8 mouse cellular contexts compared by ENCODE assay signal in the genomic region with DNA sequence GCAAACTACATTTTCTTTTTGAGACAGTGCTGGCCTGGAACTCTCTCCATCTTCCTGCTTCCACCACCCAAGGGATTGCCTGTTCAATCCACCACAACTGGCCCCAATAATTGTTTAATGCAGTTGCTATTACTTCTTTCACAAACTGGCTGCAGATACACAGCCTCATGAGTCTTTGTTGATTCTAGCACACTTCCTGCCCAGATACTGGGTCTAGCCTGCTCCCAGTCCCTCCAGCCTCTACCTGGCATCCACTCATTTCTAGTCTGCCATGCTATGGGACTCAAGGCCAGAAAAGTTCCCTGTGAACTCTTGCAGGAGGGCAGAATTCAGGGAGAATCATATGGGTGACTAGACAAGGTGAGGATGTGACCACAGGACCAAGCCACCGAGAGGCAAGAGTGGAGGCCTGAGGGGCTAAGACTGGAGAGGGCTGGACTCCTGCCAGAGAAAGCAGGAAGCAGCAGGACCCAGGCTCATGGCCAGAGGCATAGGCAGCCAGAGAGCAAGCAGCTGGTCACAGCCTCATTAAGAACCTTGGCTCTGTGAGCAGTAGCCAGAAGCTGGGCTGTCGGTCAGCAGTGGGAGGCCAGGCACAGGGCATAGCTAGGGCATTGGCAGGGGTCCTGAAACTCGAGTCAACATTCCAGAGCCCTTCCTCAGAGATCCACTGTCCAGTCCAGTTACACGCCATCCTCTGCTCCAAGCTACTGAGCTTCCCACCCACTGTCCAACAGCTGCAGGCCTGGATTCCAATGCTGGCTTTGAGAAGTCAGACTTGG. TPM values are rescaled to one million over a fixed set of nuclear protein-coding genes. Genes with fewer than 3 reads are reported as not detected.
DNase-seq lines count a peak whose midpoint lies in the region; ATAC-seq and TF ChIP-seq lines count a peak whose summit lies in the region.

No protein-coding gene starts in this region.

- no peak overlapping the region for H3K4me2 ChIP-seq in forebrain, postnatal 0 days (ENCODE audit: low read depth)
- no peak overlapping the region for H3K4me2 ChIP-seq in forebrain, embryonic 11.5 days (ENCODE audit: low read depth, low read length, severe bottlenecking)
- H3K4me2 ChIP-seq in intestine, embryonic 16.5 days (ENCODE audit: low read depth, low read length): no peak overlapping the region
- H3K4me2 ChIP-seq in neural tube, embryonic 14.5 days (ENCODE audit: low read depth, low read length): no peak overlapping the region

- H3K9ac ChIP-seq in forebrain, postnatal 0 days: no peak overlapping the region
- H3K9ac ChIP-seq in forebrain, embryonic 11.5 days (ENCODE audit: low read length): no peak overlapping the region
- H3K9ac ChIP-seq in intestine, embryonic 16.5 days (ENCODE audit: low read depth, low read length): no peak overlapping the region
- no peak overlapping the region for H3K9ac ChIP-seq in neural tube, embryonic 14.5 days (replicated peaks; ENCODE audit: low read depth, low read length)

- no peak for DNase-seq in forebrain, postnatal 0 days
- no peak for DNase-seq in forebrain, embryonic 11.5 days (ENCODE audit: low spot score)
- DNase-seq in adrenal gland, postnatal 25 days: peak; percentile 25
- peak; percentile 29 for DNase-seq in liver

- no peak overlapping the region for H3K4me3 ChIP-seq in forebrain, postnatal 0 days (ENCODE audit: low read depth, low read length)
- no peak overlapping the region for H3K4me3 ChIP-seq in forebrain, embryonic 11.5 days (ENCODE audit: low read depth, low read length)
- no peak overlapping the region for H3K4me3 ChIP-seq in intestine, embryonic 16.5 days (ENCODE audit: low read length)
- no peak overlapping the region for H3K4me3 ChIP-seq in neural tube, embryonic 14.5 days (ENCODE audit: low read depth, low read length)

- WGBS in forebrain, postnatal 0 days: 44% methylated on average over 4 of the region's 4 CpGs
- 63% methylated on average over 4 of the region's 4 CpGs for WGBS in forebrain, embryonic 11.5 days
- whole genome bisulfite sequencing in intestine, embryonic 16.5 days: 39% methylated on average over 4 of the region's 4 CpGs
- WGBS in neural tube, embryonic 14.5 days: 44% methylated on average over 4 of the region's 4 CpGs

- H3K36me3 ChIP-seq in forebrain, postnatal 0 days (ENCODE audit: insufficient read depth): no peaks in the 10 kb centered on the region
- no peaks in the 10 kb centered on the region for H3K36me3 ChIP-seq in forebrain, embryonic 11.5 days (ENCODE audit: control insufficient read depth, insufficient read depth, low read length)
- no peaks in the 10 kb centered on the region for H3K36me3 ChIP-seq in intestine, embryonic 16.5 days (ENCODE audit: control insufficient read depth, insufficient read depth, low read length)
- H3K36me3 ChIP-seq in neural tube, embryonic 14.5 days (ENCODE audit: control insufficient read depth, insufficient read depth, low read length): no peaks in the 10 kb centered on the region

- H3K9me3 ChIP-seq in forebrain, postnatal 0 days (ENCODE audit: low read length): no peaks in the 10 kb centered on the region
- no peaks in the 10 kb centered on the region for H3K9me3 ChIP-seq in forebrain, embryonic 11.5 days (ENCODE audit: control insufficient read depth, low read length)
- H3K9me3 ChIP-seq in intestine, embryonic 16.5 days (ENCODE audit: control insufficient read depth, low read length): no peaks in the 10 kb centered on the region
- no peaks in the 10 kb centered on the region for H3K9me3 ChIP-seq in neural tube, embryonic 14.5 days (ENCODE audit: control insufficient read depth, low read length)

- H3K27me3 ChIP-seq in forebrain, postnatal 0 days (ENCODE audit: insufficient read depth, low read length): no peaks in the 10 kb centered on the region
- no peaks in the 10 kb centered on the region for H3K27me3 ChIP-seq in forebrain, embryonic 11.5 days (ENCODE audit: control insufficient read depth, insufficient read depth, low read length)
- H3K27me3 ChIP-seq in intestine, embryonic 16.5 days (replicated peaks; ENCODE audit: control insufficient read depth, insufficient read depth, low read length): no peaks in the 10 kb centered on the region
- no peaks in the 10 kb centered on the region for H3K27me3 ChIP-seq in neural tube, embryonic 14.5 days (ENCODE audit: control insufficient read depth, insufficient read depth, low read length)

- no peaks in the 10 kb centered on the region for H3K4me1 ChIP-seq in forebrain, postnatal 0 days (ENCODE audit: insufficient read depth)
- no peaks in the 10 kb centered on the region for H3K4me1 ChIP-seq in forebrain, embryonic 11.5 days (replicated peaks; ENCODE audit: control insufficient read depth, insufficient read depth, low read length)
- 0 out of 2 replicates have a peak, but pooled peaks cover 2% of the 10 kb centered on the region for H3K4me1 ChIP-seq in intestine, embryonic 16.5 days (ENCODE audit: control insufficient read depth, insufficient read depth, low read length)
- H3K4me1 ChIP-seq in neural tube, embryonic 14.5 days (ENCODE audit: control insufficient read depth, insufficient read depth, low read length): no peaks in the 10 kb centered on the region

- TF ChIP-seq CTCF in forebrain, postnatal 0 days (IDR thresholded peaks at IDR 0.05; ENCODE audit: low read depth): no peak

- ATAC-seq in forebrain, postnatal 0 days: peak; percentile 63
- ATAC-seq in forebrain, embryonic 11.5 days (replicated peaks; ENCODE audit: low FRiP score): no peak
- peak; percentile 11; the same call in 1 of the 2 replicates for ATAC-seq in granulocyte monocyte progenitor cell, adult 5-6 weeks (replicated peaks; ENCODE audit: poor library complexity, severe bottlenecking)
- ATAC-seq in intestine, embryonic 16.5 days: peak; percentile 87
- peak; percentile 78; the same call in 1 of the 2 replicates for ATAC-seq in neural tube, embryonic 14.5 days (ENCODE audit: low read depth)
- no peak for ATAC-seq in monocyte, adult 5-6 weeks (replicated peaks; ENCODE audit: insufficient number of reproducible peaks, low FRiP score, low TSS enrichment, poor library complexity, severe bottlenecking)

- no peak overlapping the region for H3K27ac ChIP-seq in forebrain, postnatal 0 days (ENCODE audit: low read depth, low read length)
- H3K27ac ChIP-seq in forebrain, embryonic 11.5 days (ENCODE audit: low read depth, low read length): no peak overlapping the region
- peak overlapping the region; percentile 59 for H3K27ac ChIP-seq in intestine, embryonic 16.5 days (ENCODE audit: low read length)
- no peak overlapping the region for H3K27ac ChIP-seq in neural tube, embryonic 14.5 days (ENCODE audit: low read depth, low read length)

RNA-seq across cellular contexts. Expression of a gene that starts 7.4 kb away (rescaled TPM):
- 3.7 and 10.7 TPM in 2 replicates for total RNA-seq in forebrain, postnatal 0 days (2014; rRNA removed)
- polyA plus RNA-seq in forebrain, postnatal 0 days (2015; fragmentation: Nextera tagmentation; extraction: Ambion mirVana): 1.5 and 2.4 TPM in 2 replicates
- polyA plus RNA-seq in forebrain, embryonic 11.5 days (2014; fragmentation: Nextera tagmentation; extraction: Ambion mirVana): 2.1 TPM in 2 replicates
- 4.9 and 7.2 TPM in 2 replicates for total RNA-seq in adrenal gland, postnatal 25 days (2021)
- total RNA-seq in granulocyte monocyte progenitor cell, adult 5-6 weeks (2014; fragmentation: Nextera tagmentation): 41.1 and 42.9 TPM in 2 replicates
- 33.8 and 37.0 TPM in 2 replicates for total RNA-seq in granulocyte monocyte progenitor cell, adult 5-6 weeks (2017)
- polyA plus RNA-seq in intestine, embryonic 16.5 days (2015; fragmentation: Nextera tagmentation; extraction: Ambion mirVana): 6.0 and 6.3 TPM in 2 replicates
- 3.6 and 4.6 TPM in 2 replicates for polyA plus RNA-seq in neural tube, embryonic 14.5 days (2014; fragmentation: Nextera tagmentation; extraction: Ambion mirVana)
- total RNA-seq in monocyte, adult 5-6 weeks (2017): 343 to 455 TPM (median 362 TPM) in 3 replicates

RNA-seq across cellular contexts. Expression of a gene that starts 44.4 kb away (rescaled TPM):
- total RNA-seq in forebrain, postnatal 0 days (2014; rRNA removed): 28.3 and 30.8 TPM in 2 replicates
- 6.2 and 6.4 TPM in 2 replicates for polyA plus RNA-seq in forebrain, postnatal 0 days (2015; fragmentation: Nextera tagmentation; extraction: Ambion mirVana)
- polyA plus RNA-seq in forebrain, embryonic 11.5 days (2014; fragmentation: Nextera tagmentation; extraction: Ambion mirVana): 7.9 and 8.3 TPM in 2 replicates
- 63.1 and 73.1 TPM in 2 replicates for total RNA-seq in adrenal gland, postnatal 25 days (2021)
- 21.4 and 26.1 TPM in 2 replicates for total RNA-seq in granulocyte monocyte progenitor cell, adult 5-6 weeks (2014; fragmentation: Nextera tagmentation)
- 37.3 and 41.3 TPM in 2 replicates for total RNA-seq in granulocyte monocyte progenitor cell, adult 5-6 weeks (2017)
- 10.0 and 11.4 TPM in 2 replicates for polyA plus RNA-seq in intestine, embryonic 16.5 days (2015; fragmentation: Nextera tagmentation; extraction: Ambion mirVana)
- 12.9 and 17.8 TPM in 2 replicates for polyA plus RNA-seq in neural tube, embryonic 14.5 days (2014; fragmentation: Nextera tagmentation; extraction: Ambion mirVana)
- total RNA-seq in monocyte, adult 5-6 weeks (2017): 36.6 to 103 TPM (median 38.8 TPM) in 3 replicates

Comparison
In these comparisons a context has a peak if more than half of its experiments do, and no peak if none do; other contexts are left out.
1. ATAC-seq: peak in forebrain, postnatal 0 days (single experiment), granulocyte monocyte progenitor cell, adult 5-6 weeks (single experiment), intestine, embryonic 16.5 days (single experiment) and neural tube, embryonic 14.5 days (single experiment); none in forebrain, embryonic 11.5 days (single experiment) and monocyte, adult 5-6 weeks (single experiment).
2. DNase-seq: peak in adrenal gland, postnatal 25 days (single experiment) and liver (single experiment); none in forebrain, postnatal 0 days (single experiment) and forebrain, embryonic 11.5 days (single experiment).